Mouse (Mus musculus) retina, postnatal 1 day (tissue): Measurements from ENCODE around the gene Gm18336.
A peak's percentile ranks its signal among the peaks of the same experiment; 100 is the strongest.
"Not testable (repeated sequence)": the region's sequence is repeated elsewhere in the genome, so short reads cannot be mapped to it uniquely, and the experiment has no call there.

Experiments used
- DNase-seq: peaks from one replicate; pipeline ENCODE4 v3.0.0-alpha.2; 2012

Gm18336 gene

GRCm38 (mm10) chrX:73398636-73399035, at the start of gene Gm18336:
TSS of gene Gm18336 (minus strand) at chrX:73398736.
- not testable (repeated sequence) for DNase-seq

- no peak for DNase-seq
Measured at GRCm38 (mm10) chrX:73441428-73441827, 42.9 kb upstream of the Gm18336 start.

GRCm38 (mm10) chrX:73435252-73435651, 36.7 kb upstream of the Gm18336 start, which contains the start of gene Trex2:
TSS of gene Trex2 (minus strand) at chrX:73435344.
- DNase-seq, result no peak

GRCm38 (mm10) chrX:73432850-73433249, 34.3 kb upstream of the Gm18336 start:
- DNase-seq, result no peak

GRCm38 (mm10) chrX:73430036-73430435, 31.5 kb upstream of the Gm18336 start:
- DNase-seq, result peak; percentile 48

- DNase-seq, result no peak
Measured at GRCm38 (mm10) chrX:73412767-73413166, 14.2 kb upstream of the Gm18336 start.

GRCm38 (mm10) chrX:73410880-73411517, 12.5 kb upstream of the Gm18336 start, which contains the start of gene Zfp92:
TSS of gene Zfp92 (plus strand) at chrX:73411096.
- peak; percentile 24 for DNase-seq

- DNase-seq, result no peak
Measured at GRCm38 (mm10) chrX:73401616-73402015, 3.1 kb upstream of the Gm18336 start.

- DNase-seq, result no peak
Measured at GRCm38 (mm10) chrX:73400951-73401350, 2.4 kb upstream of the Gm18336 start.

- no peak for DNase-seq
Measured at GRCm38 (mm10) chrX:73396446-73396845, 2.1 kb downstream of the Gm18336 start.

GRCm38 (mm10) chrX:73391481-73391880, 7.1 kb downstream of the Gm18336 start:
- DNase-seq, result no peak

GRCm38 (mm10) chrX:73384924-73385323, 13.6 kb downstream of the Gm18336 start:
- DNase-seq, result no peak

GRCm38 (mm10) chrX:73384419-73384818, 14.1 kb downstream of the Gm18336 start:
- DNase-seq, result peak; percentile 18

- DNase-seq, result no peak
Measured at GRCm38 (mm10) chrX:73363291-73363690, 35.2 kb downstream of the Gm18336 start.

GRCm38 (mm10) chrX:73356719-73357118, 41.8 kb downstream of the Gm18336 start:
- DNase-seq, result no peak

- DNase-seq, result no peak
Measured at GRCm38 (mm10) chrX:73356163-73356562, 42.4 kb downstream of the Gm18336 start.
